In the genomic region with DNA sequence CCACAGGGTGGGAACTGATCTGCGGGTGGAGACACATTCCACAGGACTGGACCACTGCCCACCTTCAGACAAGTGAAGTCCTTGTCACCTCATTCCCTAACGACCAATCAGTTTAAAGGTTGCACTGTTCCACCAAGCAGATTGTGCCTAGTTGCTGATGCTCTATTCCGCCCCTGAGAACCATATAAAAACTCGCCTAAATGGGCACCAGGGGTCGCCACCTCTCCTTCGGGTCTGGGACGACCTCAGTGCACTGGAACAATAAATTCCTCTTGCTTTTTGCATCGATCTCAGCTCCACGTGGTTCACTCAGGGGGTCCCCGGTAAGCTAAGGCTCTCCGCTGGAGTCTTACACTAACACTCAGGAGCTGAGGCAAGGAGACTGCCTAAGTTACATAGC, we compare ENCODE assay signal across 22 mouse cellular contexts. TPM values are rescaled to one million over a fixed set of nuclear protein-coding genes. Genes with fewer than 3 reads are reported as not detected.
DNase-seq lines count a peak whose midpoint lies in the region; ATAC-seq and TF ChIP-seq lines count a peak whose summit lies in the region.
"Had no signal": no experiment of that assay in that cellular context is flagged by ENCODE, and none has a peak within 500 bp of the region (broad histone marks: within the 10 kb centered on the region; RNA-seq: fewer than 3 reads in every experiment).

No protein-coding gene starts in this region.

- WGBS in lung, embryonic 14.5 days, result 67% methylated on average over 11 of the region's 11 CpGs
- WGBS in lung, postnatal 0 days, result 78% methylated on average over 11 of the region's 11 CpGs
- 77% methylated on average over 11 of the region's 11 CpGs for WGBS in embryonic facial prominence, embryonic 10.5 days

- TF ChIP-seq CTCF in lung, embryonic 14.5 days (IDR thresholded peaks at IDR 0.05; ENCODE audit: low read depth), result peak; percentile 29; the same call in 1 of the 2 replicates
- TF ChIP-seq CTCF in lung, postnatal 0 days (IDR thresholded peaks at IDR 0.05), result no peak
- TF ChIP-seq CTCF in E14TG2a.4 (conservative IDR thresholded peaks at IDR 0.05; ENCODE audit: low read length) (peak; percentile 25), G1E (IDR thresholded peaks at IDR 0.05; ENCODE audit: low read depth, low read length) (peak; percentile 13; the same call in 1 of the 2 replicates)

- no peak overlapping the region for H3K4me2 ChIP-seq in lung, embryonic 14.5 days
- no peak overlapping the region for H3K4me2 ChIP-seq in lung, postnatal 0 days (replicated peaks; ENCODE audit: low read depth, low read length)
- H3K4me2 ChIP-seq: heart, embryonic 12.5 days; hindbrain, embryonic 12.5 days had no signal

- no peaks in the 10 kb centered on the region for H3K9me3 ChIP-seq in lung, embryonic 14.5 days (ENCODE audit: low read depth, low read length)
- no peaks in the 10 kb centered on the region for H3K9me3 ChIP-seq in lung, postnatal 0 days (ENCODE audit: low read length)
- H3K9me3 ChIP-seq in E14TG2a.4 (ENCODE audit: low read length) (no peaks in the 10 kb centered on the region), G1E (replicated peaks) (no peaks in the 10 kb centered on the region)
- H3K9me3 ChIP-seq in embryonic facial prominence, embryonic 10.5 days, result no peaks in the 10 kb centered on the region
- H3K9me3 ChIP-seq: heart, embryonic 12.5 days; hindbrain, embryonic 12.5 days had no signal

- H3K36me3 ChIP-seq in lung, embryonic 14.5 days (ENCODE audit: insufficient read depth), result no peaks in the 10 kb centered on the region
- no peaks in the 10 kb centered on the region for H3K36me3 ChIP-seq in lung, postnatal 0 days (ENCODE audit: insufficient read depth, low read length)
- peaks cover 10% of the 10 kb centered on the region for H3K36me3 ChIP-seq in E14TG2a.4 (ENCODE audit: insufficient read depth, low read length)
- no peaks in the 10 kb centered on the region for H3K36me3 ChIP-seq in G1E (replicated peaks)
- H3K36me3 ChIP-seq in embryonic facial prominence, embryonic 10.5 days (replicated peaks), result no peaks in the 10 kb centered on the region
- H3K36me3 ChIP-seq: heart, embryonic 12.5 days; hindbrain, embryonic 12.5 days had no signal

- ATAC-seq in lung, embryonic 14.5 days (ENCODE audit: insufficient read depth), result no peak
- no peak for ATAC-seq in lung, postnatal 0 days
- no peak for ATAC-seq in G1E (ENCODE audit: extremely low read depth, insufficient number of reproducible peaks, low FRiP score, poor library complexity, severe bottlenecking)
- ATAC-seq: activated CD4-positive, CD25-positive, alpha-beta regulatory T cell, adult 4 months; CD4-positive, CD25-positive, alpha-beta regulatory T cell, adult 4 months; forebrain, postnatal 0 days had no signal

- no peak for DNase-seq in lung, embryonic 14.5 days
- no peak for DNase-seq in lung, postnatal 0 days (ENCODE audit: low spot score)
- no peak for DNase-seq in G1E (ENCODE audit: low spot score)
- DNase-seq in embryonic facial prominence, embryonic 10.5 days (ENCODE audit: low spot score), result peak; percentile 10
- no peak for DNase-seq in neural tube, embryonic 10.5 days (ENCODE audit: extremely low spot score, low spot score)
- no peak for DNase-seq in left cerebral cortex, adult 11 months (ENCODE audit: low spot score)
- no peak for DNase-seq in ovary, postnatal 14 days (ENCODE audit: low spot score)
- DNase-seq: adrenal gland, adult 8-10 months; cerebellum, adult 11-12 months; forebrain, postnatal 0 days; gastrocnemius, postnatal 14 days; heart, adult 11 months; heart, postnatal 10 days; kidney, adult 18-20 months; kidney, postnatal 10 days; lung, postnatal 14 days; midbrain, embryonic 14.5 days had no signal

- TF ChIP-seq EP300 in lung, postnatal 0 days (IDR thresholded peaks at IDR 0.05), result no peak

- H3K27ac ChIP-seq in lung, embryonic 14.5 days (ENCODE audit: low read depth), result no peak overlapping the region
- no peak overlapping the region for H3K27ac ChIP-seq in lung, postnatal 0 days (ENCODE audit: low read length)
- no peak overlapping the region for H3K27ac ChIP-seq in embryonic facial prominence, embryonic 10.5 days (replicated peaks)
- H3K27ac ChIP-seq: hindbrain, embryonic 12.5 days had no signal

- no peaks in the 10 kb centered on the region for H3K4me1 ChIP-seq in lung, embryonic 14.5 days (ENCODE audit: insufficient read depth)
- no peaks in the 10 kb centered on the region for H3K4me1 ChIP-seq in lung, postnatal 0 days (ENCODE audit: insufficient read depth, low read depth, low read length)
- H3K4me1 ChIP-seq in E14TG2a.4 (replicated peaks; ENCODE audit: low read depth, low read length), result peaks cover 62% of the 10 kb centered on the region
- H3K4me1 ChIP-seq in G1E (ENCODE audit: insufficient read depth, low read depth, low read length), result peaks cover 17% of the 10 kb centered on the region
- no peaks in the 10 kb centered on the region for H3K4me1 ChIP-seq in embryonic facial prominence, embryonic 10.5 days
- H3K4me1 ChIP-seq: heart, embryonic 12.5 days; hindbrain, embryonic 12.5 days had no signal

- no peaks in the 10 kb centered on the region for H3K27me3 ChIP-seq in lung, embryonic 14.5 days (ENCODE audit: insufficient read depth, low read length)
- no peaks in the 10 kb centered on the region for H3K27me3 ChIP-seq in lung, postnatal 0 days (replicated peaks; ENCODE audit: insufficient read depth, low read length)
- H3K27me3 ChIP-seq in E14TG2a.4 (ENCODE audit: insufficient read depth, low read length) (no peaks in the 10 kb centered on the region), G1E (ENCODE audit: insufficient read depth, low read length) (peaks cover 14% of the 10 kb centered on the region)
- no peaks in the 10 kb centered on the region for H3K27me3 ChIP-seq in embryonic facial prominence, embryonic 10.5 days (replicated peaks; ENCODE audit: low read depth, poor library complexity, severe bottlenecking)
- H3K27me3 ChIP-seq: hindbrain, embryonic 12.5 days had no signal

- H3K9ac ChIP-seq in lung, embryonic 14.5 days, result no peak overlapping the region
- H3K9ac ChIP-seq in lung, postnatal 0 days (replicated peaks; ENCODE audit: low read depth), result no peak overlapping the region
- H3K9ac ChIP-seq: forebrain, postnatal 0 days; heart, embryonic 12.5 days; hindbrain, embryonic 12.5 days had no signal

- no peak overlapping the region for H3K4me3 ChIP-seq in lung, embryonic 14.5 days (ENCODE audit: low read depth, low read length)
- H3K4me3 ChIP-seq in lung, postnatal 0 days (ENCODE audit: low read depth, low read length), result no peak overlapping the region
- 0 out of 2 replicates have a peak overlapping the region, but pooled peaks have one; percentile 3 for H3K4me3 ChIP-seq in E14TG2a.4 (replicated peaks; ENCODE audit: low read length)
- no peak overlapping the region for H3K4me3 ChIP-seq in G1E (ENCODE audit: low read depth, low read length)
- H3K4me3 ChIP-seq in embryonic facial prominence, embryonic 10.5 days, result no peak overlapping the region
- H3K4me3 ChIP-seq: heart, embryonic 12.5 days; hindbrain, embryonic 12.5 days had no signal

RNA-seq across cellular contexts. Expression of a gene that starts 4.3 kb away (rescaled TPM):
- polyA plus RNA-seq in lung, embryonic 14.5 days (2014; fragmentation: Nextera tagmentation; extraction: Ambion mirVana), result 13.3 and 14.5 TPM in 2 replicates
- 11.3 and 11.5 TPM in 2 replicates for polyA plus RNA-seq in lung, postnatal 0 days (2015; fragmentation: Nextera tagmentation; extraction: Ambion mirVana)
- 8.1 and 10.9 TPM in 2 replicates for total RNA-seq in G1E (2014; fragmentation: Nextera tagmentation)
- total RNA-seq in G1E (2017), result 8.7 and 8.9 TPM in 2 replicates
- polyA plus RNA-seq in G1E (2012), result 1.8 and 2.3 TPM in 2 replicates
- 18.5 and 19.4 TPM in 2 replicates for polyA plus RNA-seq in embryonic facial prominence, embryonic 10.5 days (2016; fragmentation: Nextera tagmentation; extraction: Ambion mirVana)
